Mouse (Mus musculus) liver, embryonic 15.5 days (tissue): Measurements from ENCODE around the gene Aipl1. TPM values are rescaled to one million over a fixed set of nuclear protein-coding genes. Genes with fewer than 3 reads are reported as not detected.
"Not testable (repeated sequence)": the region's sequence is repeated elsewhere in the genome, so short reads cannot be mapped to it uniquely, and the experiment has no call there.

ENCODE experiments used
- ATAC-seq: fragments of 200-750 bp; cut with Nextera tagmentation; 2 replicates; pipeline ENCODE4 v1.8.0; 2017; ENCODE audit warnings: moderate number of reproducible peaks, mild to moderate bottlenecking, moderate library complexity; ENCODE audit not compliant: insufficient read depth
- H3K27ac ChIP-seq: fragments of 300-500 bp; sonication (generic); replicated peaks from 2 replicates; pipeline ENCODE4 v1.5.1; 2015; ENCODE audit warnings: mild to moderate bottlenecking, inconsistent platforms
- H3K27me3 ChIP-seq: fragments of 300-500 bp; sonication (generic); 2 replicates; pipeline ENCODE4 v1.6.1; 2015; ENCODE audit warnings: mild to moderate bottlenecking, inconsistent platforms
- H3K36me3 ChIP-seq: fragments of 300-500 bp; sonication (generic); replicated peaks from 2 replicates; pipeline ENCODE4 v1.6.1; 2015; ENCODE audit warnings: moderate library complexity, mild to moderate bottlenecking, inconsistent platforms
- H3K4me1 ChIP-seq: fragments of 300-500 bp; sonication (generic); replicated peaks from 2 replicates; pipeline ENCODE4 v1.6.1; 2015; ENCODE audit warnings: inconsistent platforms
- H3K4me2 ChIP-seq: fragments of 300-500 bp; sonication (generic); 2 replicates; pipeline ENCODE4 v1.6.1; 2015; ENCODE audit warnings: moderate library complexity, mild to moderate bottlenecking, inconsistent platforms
- H3K4me3 ChIP-seq: fragments of 300-500 bp; sonication (generic); replicated peaks from 2 replicates; pipeline ENCODE4 v1.5.1; 2015; ENCODE audit warnings: mild to moderate bottlenecking, inconsistent platforms
- H3K9ac ChIP-seq: fragments of 300-500 bp; sonication (generic); 2 replicates; pipeline ENCODE4 v1.6.1; 2015; ENCODE audit warnings: moderate library complexity, mild to moderate bottlenecking, inconsistent platforms
- H3K9me3 ChIP-seq: fragments of 300-500 bp; sonication (generic); replicated peaks from 2 replicates; pipeline ENCODE4 v1.6.1; 2016; ENCODE audit warnings: inconsistent platforms
- WGBS: fragments of 180-500 bp; shearing (Covaris S2); methylation state at CpG from one replicate; pipeline ENCODE4 v1.1.7; 2015; ENCODE audit warnings: mixed read lengths; ENCODE audit not compliant: insufficient replicate concordance; 5-methylcytosine and 5-hydroxymethylcytosine counted together
- polyA plus RNA-seq: library from polyadenylated mRNA; unstranded; fragments of >200 nt; fragmentation: Nextera tagmentation; extraction: Ambion mirVana; gene quantifications from 2 replicates; pipeline ENCODE4 v1.2.1, GENCODE M21; 2015

Aipl1 gene
- polyA plus RNA-seq, 1 experiment from 2014 or later, result 0.05 TPM

- Histone ChIP-seq H3K9ac (no peak overlapping the region), H3K36me3 (no peaks in the 10 kb centered on the region), H3K27ac (no peak overlapping the region), H3K4me1 (no peaks in the 10 kb centered on the region), H3K4me3 (no peak overlapping the region), H3K9me3 (no peaks in the 10 kb centered on the region), H3K27me3 (no peaks in the 10 kb centered on the region), H3K4me2 (no peak overlapping the region)
- 16% methylated on average over 5 of the region's 5 CpGs for WGBS
- no peak for ATAC-seq
These were observed 45.8 kb downstream of the Aipl1 start for GRCm38 (mm10) chr11:71991541-71991940.

GRCm38 (mm10) chr11:71989407-71989806 is 47.9 kb downstream of the Aipl1 start:
- not testable (repeated sequence) for H3K27ac ChIP-seq, H3K36me3 ChIP-seq, H3K9ac ChIP-seq, H3K9me3 ChIP-seq, H3K4me3 ChIP-seq, H3K27me3 ChIP-seq, H3K4me2 ChIP-seq, ATAC-seq, H3K4me1 ChIP-seq
- WGBS, result 39% methylated on average over 5 of the region's 5 CpGs

- Histone ChIP-seq H3K4me1 (no peaks in the 10 kb centered on the region), H3K9me3 (no peaks in the 10 kb centered on the region), H3K27ac (no peak overlapping the region), H3K27me3 (no peaks in the 10 kb centered on the region), H3K36me3 (no peaks in the 10 kb centered on the region), H3K4me3 (no peak overlapping the region), H3K4me2 (no peak overlapping the region), H3K9ac (no peak overlapping the region)
- WGBS, result 50% methylated on average over 14 of the region's 14 CpGs
- ATAC-seq, result no peak
These were observed 49.9 kb downstream of the Aipl1 start for GRCm38 (mm10) chr11:71987159-71988150.

GRCm38 (mm10) chr11:71985783-71986182 is 51.5 kb downstream of the Aipl1 start:
- H3K36me3 ChIP-seq, result no peaks in the 10 kb centered on the region
- H3K4me3 ChIP-seq, result no peak overlapping the region
- no peaks in the 10 kb centered on the region for H3K9me3 ChIP-seq
- no peak for ATAC-seq
- no peak overlapping the region for H3K4me2 ChIP-seq
- H3K27ac ChIP-seq, result no peak overlapping the region
- H3K27me3 ChIP-seq, result no peaks in the 10 kb centered on the region
- 69% methylated on average over 2 of the region's 2 CpGs for WGBS
- H3K4me1 ChIP-seq, result no peaks in the 10 kb centered on the region
- no peak overlapping the region for H3K9ac ChIP-seq

GRCm38 (mm10) chr11:71985101-71985711 is 52.1 kb downstream of the Aipl1 start:
- H3K27ac ChIP-seq, result no peak overlapping the region
- H3K9me3 ChIP-seq, result no peaks in the 10 kb centered on the region
- no peak overlapping the region for H3K9ac ChIP-seq
- H3K36me3 ChIP-seq, result no peaks in the 10 kb centered on the region
- no peak overlapping the region for H3K4me3 ChIP-seq
- no peaks in the 10 kb centered on the region for H3K27me3 ChIP-seq
- 24% methylated on average over 4 of the region's 4 CpGs for WGBS
- no peak for ATAC-seq
- no peak overlapping the region for H3K4me2 ChIP-seq
- no peaks in the 10 kb centered on the region for H3K4me1 ChIP-seq

- Histone ChIP-seq H3K4me2 (no peak overlapping the region), H3K9me3 (no peaks in the 10 kb centered on the region), H3K27ac (no peak overlapping the region), H3K4me3 (no peak overlapping the region), H3K36me3 (no peaks in the 10 kb centered on the region), H3K4me1 (no peaks in the 10 kb centered on the region), H3K27me3 (no peaks in the 10 kb centered on the region), H3K9ac (no peak overlapping the region)
- WGBS, result 55% methylated on average over 2 of the region's 2 CpGs
- no peak for ATAC-seq
These were observed 53.2 kb downstream of the Aipl1 start for GRCm38 (mm10) chr11:71984093-71984492.

Other genes starting within 250 kb of the Aipl1 start
- gene Pimreg, start 4.5 kb upstream of the Aipl1 start, polyA plus RNA-seq, result 18.5 and 20.6 TPM in 2 replicates
- 0.03 TPM in 1 of 2 replicates, not detected in the other for gene Pitpnm3, start 98.3 kb upstream of the Aipl1 start, polyA plus RNA-seq
- gene Gm43951, start 169.3 kb upstream of the Aipl1 start, polyA plus RNA-seq, result not detected in 2 replicates
- gene 4933427D14Rik, start 169.9 kb upstream of the Aipl1 start, polyA plus RNA-seq, result 2.2 and 2.9 TPM in 2 replicates
- gene Txndc17, start 170.0 kb upstream of the Aipl1 start, polyA plus RNA-seq, result 67.1 and 69.1 TPM in 2 replicates
- gene Med31, start 178.1 kb upstream of the Aipl1 start, polyA plus RNA-seq, result 11.9 and 12.3 TPM in 2 replicates
- gene Slc13a5, start 229.7 kb upstream of the Aipl1 start, polyA plus RNA-seq, result not detected in 2 replicates